Mouse (Mus musculus) T-helper 17 cell (primary cell): ENCODE measurements around the gene Thsd7a.

ENCODE experiments used
- in situ Hi-C, 2 experiments: fragments of 300-600 bp; cut with MboI, MseI; formaldehyde crosslinking; loops; 1 replicate in 1 of 2; 2 replicates in 1 of 2; pipeline ENCODE4 v1.15.1; 2025; ENCODE audit warnings: high pct_unique_total_duplicates in 2 of 2

The Thsd7a gene

GRCm38 (mm10) chr6:12518283-12518903 is 230.8 kb downstream of the Thsd7a start:
- in situ Hi-C loops: no loop called here

- in situ Hi-C loops: no loop called here
Measured at GRCm38 (mm10) chr6:12517726-12518125, 231.5 kb downstream of the Thsd7a start.

GRCm38 (mm10) chr6:12506877-12507276 is 242.3 kb downstream of the Thsd7a start:
- in situ Hi-C loops: no loop called here

GRCm38 (mm10) chr6:12503867-12504266 is 245.3 kb downstream of the Thsd7a start:
- in situ Hi-C loops: no loop called here

GRCm38 (mm10) chr6:12500888-12501287 is 248.3 kb downstream of the Thsd7a start:
- in situ Hi-C loops: no loop called here

- in situ Hi-C loops: no loop called here
Measured at GRCm38 (mm10) chr6:12499866-12500265, 249.3 kb downstream of the Thsd7a start.

- in situ Hi-C loops: no loop called here
Measured at GRCm38 (mm10) chr6:12493571-12493970, 255.6 kb downstream of the Thsd7a start.

- in situ Hi-C loops: no loop called here
Measured at GRCm38 (mm10) chr6:12488882-12489281, 260.3 kb downstream of the Thsd7a start.

- in situ Hi-C loops: no loop called here
Measured at GRCm38 (mm10) chr6:12481527-12482163, 267.6 kb downstream of the Thsd7a start.

- in situ Hi-C loops: no loop called here
Measured at GRCm38 (mm10) chr6:12478359-12478758, 270.9 kb downstream of the Thsd7a start.

- in situ Hi-C loops: no loop called here
Measured at GRCm38 (mm10) chr6:12470935-12471334, 278.3 kb downstream of the Thsd7a start.

GRCm38 (mm10) chr6:12467339-12468124 is 281.7 kb downstream of the Thsd7a start:
- in situ Hi-C loops: no loop called here

- in situ Hi-C loops: no loop called here
Measured at GRCm38 (mm10) chr6:12458841-12459240, 290.4 kb downstream of the Thsd7a start.

GRCm38 (mm10) chr6:12457451-12457850 is 291.8 kb downstream of the Thsd7a start:
- in situ Hi-C loops: no loop called here

GRCm38 (mm10) chr6:12454876-12455485 is 294.2 kb downstream of the Thsd7a start:
- in situ Hi-C loops: no loop called here

- in situ Hi-C loops: no loop called here
Measured at GRCm38 (mm10) chr6:12454132-12454531, 295.1 kb downstream of the Thsd7a start.

GRCm38 (mm10) chr6:12448851-12449250 is 300.4 kb downstream of the Thsd7a start:
- in situ Hi-C loops: no loop called here

GRCm38 (mm10) chr6:12445486-12445885 is 303.7 kb downstream of the Thsd7a start:
- in situ Hi-C loops: no loop called here

- in situ Hi-C loops: no loop called here
Measured at GRCm38 (mm10) chr6:12439561-12439960, 309.6 kb downstream of the Thsd7a start.

GRCm38 (mm10) chr6:12419070-12419469 is 330.1 kb downstream of the Thsd7a start:
- in situ Hi-C loops: loop anchor here in 1 of 2 experiments (10.0 kb wide), 1 partner anchor 774 kb away; no protein-coding TSS in a partner anchor

- in situ Hi-C loops: loop anchor here in 1 of 2 experiments (10.0 kb wide), 1 partner anchor 772 kb away; no protein-coding TSS in a partner anchor
Measured at GRCm38 (mm10) chr6:12416976-12417375, 332.2 kb downstream of the Thsd7a start.

GRCm38 (mm10) chr6:12404441-12404840 is 344.8 kb downstream of the Thsd7a start:
- in situ Hi-C loops: no loop called here
